Mouse (Mus musculus): ENCODE measurements around the gene Gstt4.

GRCm38 (mm10) chr10:75827668-75828360 lies 5.5 kb upstream of the Gstt4 start:
- TF ChIP-seq CTCF (IDR thresholded peaks at IDR 0.05; ENCODE audit: insufficient read depth, low read depth, low read length) (no peak), POLR2A (IDR thresholded peaks at IDR 0.05; ENCODE audit: insufficient read depth, low read depth, low read length) (no peak)
